Mouse (Mus musculus): ENCODE results near the gene Plch1.

Gene Plch1

DNA sequence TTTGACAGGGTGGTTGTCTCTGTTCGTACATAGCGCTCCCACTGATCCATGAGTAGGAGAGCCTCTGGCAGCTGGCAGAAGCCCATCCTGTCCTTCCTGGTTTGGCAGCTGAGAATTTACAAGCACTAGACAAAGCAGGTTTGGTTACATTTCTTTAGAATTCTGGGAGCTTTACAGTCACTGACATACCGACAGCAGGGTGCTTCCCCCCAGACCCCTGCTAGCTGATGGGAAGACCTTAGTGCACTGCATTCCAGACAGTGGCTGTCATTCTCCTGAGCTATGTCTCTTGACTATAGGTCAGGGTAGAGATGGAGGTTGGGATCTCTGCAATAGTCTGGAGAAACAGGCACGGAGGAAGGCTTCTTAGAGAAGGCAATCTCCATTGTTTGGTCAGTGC is 230.5 kb downstream of the Plch1 start:
- no peak for DNase-seq

DNA sequence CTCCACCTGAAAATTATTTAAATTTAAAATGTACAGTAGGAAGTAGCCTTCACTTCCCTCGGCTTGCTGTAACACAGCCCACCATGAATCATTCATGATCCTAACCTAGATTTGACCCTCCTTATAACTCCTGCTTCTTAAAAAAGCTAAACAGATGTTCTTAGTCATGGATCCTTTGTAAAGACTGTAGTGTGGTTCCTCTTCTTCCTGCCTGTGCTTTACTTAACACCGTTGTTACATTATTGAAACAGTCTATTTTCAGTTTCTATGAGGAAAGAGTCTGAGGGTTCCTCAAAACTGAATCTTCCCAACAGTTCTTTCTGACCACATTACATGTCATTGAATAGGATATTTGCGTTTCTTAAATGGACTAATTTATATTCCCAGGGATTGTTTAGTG is 234.0 kb downstream of the Plch1 start:
- DNase-seq = no peak

DNA sequence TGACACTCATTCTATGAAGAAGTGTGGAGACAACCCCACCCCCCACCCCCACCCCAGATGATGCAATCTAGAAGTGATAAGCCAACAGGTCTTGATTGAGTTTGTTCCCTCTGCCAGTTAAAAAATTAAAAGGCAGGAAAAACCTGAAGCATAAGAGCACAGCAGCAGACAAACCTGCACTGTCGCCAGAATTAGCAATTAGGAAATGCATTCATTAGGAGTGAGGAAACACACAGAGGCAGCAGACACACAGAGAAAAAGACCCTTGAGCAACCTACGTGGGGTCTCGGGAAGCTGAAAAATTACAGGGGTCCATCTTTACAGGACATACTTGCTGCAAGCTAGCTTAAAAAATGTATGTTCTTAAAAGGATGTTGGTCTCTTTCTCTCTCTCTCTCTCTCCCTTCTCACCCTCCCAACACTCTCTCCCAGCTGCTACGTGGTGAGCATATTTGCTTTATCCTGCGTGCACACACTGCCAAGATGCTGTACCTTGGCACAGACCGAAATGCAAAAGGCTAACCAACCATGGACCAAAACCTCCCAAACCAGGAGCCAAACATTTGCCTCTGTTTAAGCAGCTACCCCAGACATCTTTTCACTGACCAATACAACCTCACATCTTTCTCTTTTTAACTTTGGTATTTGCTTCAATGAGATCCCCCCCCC is 234.6 kb downstream of the Plch1 start:
- DNase-seq = no peak

Data from retina, postnatal 1 day (tissue).